Mouse (Mus musculus) thymus, postnatal 4 days (tissue): ENCODE measurements around the gene Tnfrsf1a.

ENCODE experiments used
- DNase-seq: peaks from one replicate; pipeline ENCODE4 v3.0.0; 2021

Gene Tnfrsf1a

GRCm38 (mm10) chr6:125389853-125390252 is 40.7 kb downstream of the Tnfrsf1a start:
- DNase-seq, result no peak

DNA sequence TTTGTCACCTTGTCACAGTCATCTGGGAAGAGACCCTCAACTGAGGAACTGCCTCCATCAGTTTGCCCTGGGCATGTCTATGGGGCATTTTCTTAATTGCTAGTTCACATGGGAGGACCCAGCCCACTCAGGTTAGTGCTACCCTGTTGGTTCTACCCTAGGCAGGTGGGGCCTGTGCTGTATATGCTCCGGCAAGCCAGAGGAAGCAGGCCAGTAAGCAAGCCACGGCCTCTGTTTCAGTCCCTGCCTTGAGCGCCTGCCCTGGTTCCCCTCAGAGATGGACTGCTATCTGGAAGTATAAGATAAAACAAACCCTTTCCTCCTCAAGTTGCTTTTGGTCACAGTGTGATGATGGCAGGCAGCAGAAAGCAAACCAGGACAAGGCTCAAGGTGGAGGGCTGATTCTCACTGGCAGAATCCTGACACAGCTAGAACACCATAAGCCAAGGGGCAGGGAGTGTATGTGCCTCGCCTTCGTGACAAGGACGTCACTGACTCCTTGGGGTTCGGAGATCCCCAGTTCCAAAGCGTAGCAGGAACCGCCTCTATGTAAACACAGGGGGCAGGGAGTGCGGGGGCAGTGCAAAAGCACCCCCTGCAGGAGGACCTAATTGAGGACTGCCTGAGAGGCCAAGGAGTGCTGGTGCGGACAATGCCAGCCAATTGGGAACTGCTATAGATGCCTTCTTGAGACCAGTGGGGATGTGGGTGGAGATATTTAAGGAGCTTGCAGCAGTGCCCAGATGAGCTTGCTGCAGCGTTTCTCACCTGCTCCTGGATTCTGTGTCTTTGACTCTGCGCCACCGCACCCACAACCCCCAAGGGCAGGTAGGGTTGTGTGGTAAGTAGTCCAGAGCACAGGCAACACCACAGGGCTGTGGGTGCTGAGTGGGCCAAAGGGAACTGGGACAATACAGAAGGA is 56.6 kb downstream of the Tnfrsf1a start:
- DNase-seq, result no peak

DNA sequence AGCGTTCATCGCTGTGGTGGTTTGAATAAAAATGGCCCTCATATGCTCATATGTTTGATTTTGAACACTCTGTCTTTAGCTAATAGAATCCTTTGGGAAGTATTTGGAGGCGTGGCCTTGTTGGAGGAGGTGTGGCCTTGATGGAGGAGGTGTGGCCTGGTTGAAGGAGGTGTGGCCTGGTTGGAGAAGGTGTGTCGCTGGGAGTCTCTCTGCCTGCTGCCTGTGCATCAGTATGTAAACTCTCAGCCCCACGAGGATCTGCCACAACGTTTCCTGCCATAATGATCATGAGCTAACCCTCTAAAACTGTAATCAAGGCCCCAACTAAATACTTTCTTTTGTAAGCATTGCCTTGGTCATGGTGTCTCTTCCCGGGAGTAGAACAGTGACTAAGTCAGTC is 58.1 kb downstream of the Tnfrsf1a start:
- no peak for DNase-seq

GRCm38 (mm10) chr6:125407657-125408056 is 58.5 kb downstream of the Tnfrsf1a start:
- DNase-seq, result no peak

- no peak for DNase-seq
Observed at GRCm38 (mm10) chr6:125410551-125410950, 61.4 kb downstream of the Tnfrsf1a start.

DNA sequence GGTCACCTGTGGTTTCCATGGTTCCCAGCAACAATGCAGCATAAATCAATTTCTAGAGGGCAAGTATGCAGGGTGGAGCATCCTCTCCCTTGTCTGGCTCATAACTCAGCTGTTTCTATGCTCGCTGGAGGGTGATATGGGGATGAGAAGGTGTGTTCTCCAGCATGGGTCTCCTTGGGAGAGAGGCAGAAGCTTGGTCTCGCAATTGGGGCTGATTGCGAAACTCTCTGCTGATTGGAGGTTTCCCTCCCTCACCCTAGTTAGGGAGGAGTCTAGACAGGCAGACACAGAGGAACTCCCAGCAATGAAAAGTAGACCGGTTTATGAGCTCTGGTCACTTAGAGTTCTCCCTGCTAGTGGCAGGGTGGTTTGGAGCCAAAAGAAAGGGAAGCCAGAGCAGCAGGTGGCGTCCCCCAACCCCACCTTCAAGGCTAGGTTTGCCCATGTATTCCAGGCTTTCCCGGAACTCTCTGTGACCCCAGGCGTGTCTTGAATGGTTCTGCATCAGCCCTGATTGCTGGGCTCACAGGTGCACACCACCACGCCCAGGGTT is 61.9 kb downstream of the Tnfrsf1a start:
- DNase-seq, result no peak

DNA sequence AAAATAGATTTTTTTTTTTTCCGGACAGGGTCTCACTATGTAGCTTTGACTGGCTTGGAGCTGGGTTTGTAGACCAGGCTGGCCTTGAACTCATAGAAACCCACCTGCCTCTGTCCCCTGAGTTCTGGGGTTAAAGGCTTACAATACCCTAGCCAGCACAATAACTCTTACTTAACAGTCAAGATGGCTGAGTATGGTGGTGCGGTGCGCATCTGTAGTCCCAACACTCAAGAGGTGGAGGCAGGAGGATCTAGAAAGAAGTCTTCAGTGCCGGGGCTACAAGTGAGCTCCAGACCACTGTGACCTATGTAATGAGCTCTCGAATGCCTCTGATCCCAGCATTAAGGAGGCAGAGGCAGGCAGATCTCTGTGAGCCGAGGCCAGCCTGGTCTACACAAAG is 62.5 kb downstream of the Tnfrsf1a start:
- no peak for DNase-seq
